Mouse (Mus musculus): ENCODE measurements around the gene Serpina3j.
"Not testable (repeated sequence)": the region's sequence is repeated elsewhere in the genome, so short reads cannot be mapped to it uniquely, and the experiment has no call there.

The Serpina3j gene

GRCm38 (mm10) chr12:104314253-104314652, at the start of gene Serpina3j:
Gene Serpina3j (plus strand): TSS chr12:104314553.
- no peak for DNase-seq (ENCODE audit: low spot score in 2 of 2)

DNA sequence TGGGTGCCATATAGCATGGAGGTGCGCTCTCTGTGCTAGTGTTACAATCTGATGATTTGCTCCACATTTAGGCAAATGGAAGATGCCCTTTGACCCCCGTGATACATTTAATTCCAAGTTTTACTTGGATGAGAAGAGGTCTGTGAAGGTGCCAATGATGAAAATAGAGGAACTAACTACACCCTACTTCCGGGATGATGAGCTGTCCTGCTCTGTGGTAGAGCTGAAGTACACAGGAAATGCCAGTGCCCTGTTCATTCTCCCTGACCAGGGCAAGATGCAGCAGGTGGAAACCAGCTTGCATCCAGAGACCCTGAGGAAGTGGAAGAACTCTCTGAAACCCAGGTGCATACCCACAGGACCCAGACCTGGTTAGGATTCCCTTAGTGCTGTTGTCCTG, 48.0 kb upstream of the Serpina3j start:
- no peak for DNase-seq (ENCODE audit: low spot score in 2 of 2)

GRCm38 (mm10) chr12:104278216-104279055, 35.9 kb upstream of the Serpina3j start:
- DNase-seq (ENCODE audit: low spot score in 2 of 2): no peak

DNA sequence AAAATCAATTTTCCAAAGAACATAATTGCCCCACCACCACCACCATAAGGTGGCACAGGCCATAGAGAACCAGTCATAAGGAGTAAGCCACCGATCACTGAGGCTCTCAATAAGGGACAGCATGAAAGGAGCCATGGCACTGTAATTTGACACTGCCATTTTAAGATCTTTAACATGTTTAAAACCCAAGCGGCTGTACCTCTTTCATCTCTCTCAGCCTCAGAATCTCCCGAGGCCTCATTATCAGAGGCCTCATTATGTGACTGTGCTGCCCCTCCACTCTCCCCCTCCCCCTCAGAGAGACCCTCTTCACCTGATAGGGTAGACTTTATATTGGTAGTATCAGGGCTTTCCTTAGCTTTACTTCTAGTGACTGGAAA, 35.3 kb upstream of the Serpina3j start:
- no peak for DNase-seq (ENCODE audit: low spot score in 2 of 2)

DNA sequence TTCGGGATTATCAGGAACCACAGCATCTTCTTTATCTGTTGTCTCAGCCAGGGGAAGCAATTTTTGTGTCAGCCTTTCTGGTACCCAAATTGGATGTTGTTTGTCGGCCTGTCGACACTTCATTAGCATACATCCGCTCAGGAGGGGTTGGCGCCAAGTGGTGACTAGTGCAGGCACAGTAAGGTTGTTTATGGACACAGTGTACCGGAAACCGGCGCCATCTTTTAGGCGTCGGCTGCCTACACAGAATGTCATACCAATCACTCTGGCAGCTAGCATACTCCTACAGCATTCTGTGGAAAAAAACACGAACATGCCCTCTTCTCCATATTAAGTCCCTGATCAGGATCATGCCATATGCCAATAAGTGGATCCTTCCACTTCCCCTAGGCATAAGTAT, 31.0 kb upstream of the Serpina3j start:
- DNase-seq (ENCODE audit: low spot score in 2 of 2): no peak

GRCm38 (mm10) chr12:104288336-104288735, 26.0 kb upstream of the Serpina3j start:
- DNase-seq (ENCODE audit: low spot score in 2 of 2): no peak

DNA sequence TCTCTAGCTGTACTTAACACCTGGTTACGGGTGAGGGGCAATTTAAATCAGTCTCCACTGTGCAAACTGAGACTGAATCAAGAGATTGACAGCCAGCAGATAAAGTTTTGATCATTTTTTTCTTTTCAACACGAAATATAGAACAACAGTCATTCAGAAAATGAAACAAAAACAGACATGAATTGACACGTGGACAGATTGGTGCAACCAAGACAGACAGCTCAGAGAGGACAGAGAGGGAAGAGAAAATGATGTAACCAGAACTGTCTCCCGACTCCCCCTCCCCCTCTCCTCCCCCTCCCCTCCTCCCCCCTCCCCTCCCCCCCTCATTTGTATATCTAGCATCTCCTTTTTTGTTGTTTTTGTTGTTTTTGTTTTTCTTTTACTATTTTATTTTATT, 24.5 kb upstream of the Serpina3j start:
- no peak for DNase-seq (ENCODE audit: low spot score in 2 of 2)

- DNase-seq (ENCODE audit: low spot score in 2 of 2): no peak
Observed at GRCm38 (mm10) chr12:104293963-104294362, 20.4 kb upstream of the Serpina3j start.

DNA sequence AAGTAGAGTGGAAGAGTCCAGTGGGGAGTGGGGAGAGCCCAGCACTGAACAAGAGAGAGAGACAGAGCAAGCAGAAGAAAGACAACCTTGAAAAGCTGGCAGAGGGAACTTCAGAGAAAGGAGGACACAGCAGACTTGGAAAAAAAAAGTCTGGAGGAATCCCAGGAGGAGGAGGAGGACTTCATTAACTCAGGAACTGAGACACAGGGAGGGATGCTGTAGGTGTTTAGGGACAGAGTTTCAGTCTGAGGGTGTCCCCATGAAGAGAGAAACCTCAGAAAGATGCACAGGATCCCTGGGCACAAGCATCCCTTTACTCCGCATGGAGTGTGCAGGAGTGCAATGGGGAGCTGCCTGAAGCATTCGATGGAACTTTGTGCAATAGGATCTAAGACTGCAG, 16.3 kb upstream of the Serpina3j start:
- no peak for DNase-seq (ENCODE audit: low spot score in 2 of 2)

- DNase-seq (ENCODE audit: low spot score in 2 of 2): no peak
Observed at GRCm38 (mm10) chr12:104305991-104306390, 8.4 kb upstream of the Serpina3j start.

GRCm38 (mm10) chr12:104322454-104322853, 8.1 kb downstream of the Serpina3j start:
- DNase-seq (ENCODE audit: low spot score in 2 of 2): no peak

DNA sequence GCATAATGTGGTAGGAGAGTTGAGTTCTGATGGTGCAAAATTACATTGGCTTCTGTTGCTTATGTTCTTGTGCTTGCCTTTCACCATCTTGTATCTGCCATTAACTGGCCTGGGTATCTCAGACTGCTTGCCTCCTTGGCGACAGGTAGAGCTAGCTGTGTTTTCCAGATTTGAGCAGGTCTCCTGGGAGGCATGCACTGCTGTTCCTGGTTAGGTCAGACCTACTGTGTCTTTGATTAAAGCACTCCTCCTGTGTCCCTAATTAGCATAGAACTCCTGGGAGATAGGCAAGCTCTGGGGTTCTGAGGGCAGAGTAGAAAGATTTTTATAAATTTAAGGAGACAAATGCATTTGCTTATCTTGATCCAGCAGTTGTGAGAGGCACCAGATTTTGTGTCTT, 17.3 kb downstream of the Serpina3j start:
- DNase-seq (ENCODE audit: low spot score in 2 of 2): no peak

DNA sequence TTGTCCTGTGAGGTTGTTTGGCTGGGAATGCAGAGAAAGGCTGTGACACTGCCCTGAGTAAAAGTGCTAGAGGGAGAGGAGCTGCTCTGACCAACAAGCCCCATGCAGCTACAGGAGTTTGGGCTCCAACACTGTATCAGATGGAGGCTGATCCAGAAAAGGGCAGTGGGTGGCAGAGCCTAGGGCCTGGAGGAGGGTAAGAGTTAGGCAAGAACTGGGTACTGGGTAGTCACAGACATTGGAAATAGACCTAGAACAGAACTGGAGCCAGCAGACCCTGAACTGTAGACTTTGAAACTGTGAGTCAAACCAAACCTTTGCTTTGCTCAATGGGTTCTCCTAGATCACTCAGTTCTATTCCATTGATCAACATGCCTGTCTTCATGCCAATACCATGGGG, 22.5 kb downstream of the Serpina3j start:
- DNase-seq (ENCODE audit: low spot score in 2 of 2): not testable (repeated sequence)

GRCm38 (mm10) chr12:104338226-104338625, 23.9 kb downstream of the Serpina3j start, which contains the start of the genes Serpina3k and Serpina3m:
Gene Serpina3k (plus strand): TSS chr12:104338486.
Gene Serpina3m (plus strand): TSS chr12:104338486.
- not testable (repeated sequence) for DNase-seq (ENCODE audit: low spot score in 2 of 2)

GRCm38 (mm10) chr12:104338705-104339104, 24.4 kb downstream of the Serpina3j start:
- no peak for DNase-seq (ENCODE audit: low spot score in 2 of 2)

- DNase-seq (ENCODE audit: low spot score in 2 of 2): not testable (repeated sequence)
Observed at GRCm38 (mm10) chr12:104342489-104342888, 28.1 kb downstream of the Serpina3j start.

DNA sequence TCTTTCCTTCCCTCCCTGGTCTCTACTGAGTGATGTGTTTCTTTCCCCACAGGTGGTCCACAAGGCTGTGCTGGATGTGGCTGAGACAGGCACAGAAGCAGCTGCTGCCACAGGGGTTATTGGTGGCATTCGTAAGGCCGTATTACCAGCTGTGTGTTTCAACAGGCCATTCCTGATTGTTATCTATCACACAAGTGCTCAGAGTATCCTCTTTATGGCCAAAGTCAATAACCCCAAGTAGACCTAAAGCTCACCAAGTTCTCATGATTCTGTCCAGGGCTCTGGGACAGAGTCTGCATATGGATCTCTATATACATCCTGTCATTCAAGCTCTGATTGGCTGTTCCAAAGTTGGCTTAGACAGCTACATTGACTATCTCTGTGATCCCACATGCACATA, 30.8 kb downstream of the Serpina3j start:
- no peak for DNase-seq (ENCODE audit: low spot score in 2 of 2)

DNA sequence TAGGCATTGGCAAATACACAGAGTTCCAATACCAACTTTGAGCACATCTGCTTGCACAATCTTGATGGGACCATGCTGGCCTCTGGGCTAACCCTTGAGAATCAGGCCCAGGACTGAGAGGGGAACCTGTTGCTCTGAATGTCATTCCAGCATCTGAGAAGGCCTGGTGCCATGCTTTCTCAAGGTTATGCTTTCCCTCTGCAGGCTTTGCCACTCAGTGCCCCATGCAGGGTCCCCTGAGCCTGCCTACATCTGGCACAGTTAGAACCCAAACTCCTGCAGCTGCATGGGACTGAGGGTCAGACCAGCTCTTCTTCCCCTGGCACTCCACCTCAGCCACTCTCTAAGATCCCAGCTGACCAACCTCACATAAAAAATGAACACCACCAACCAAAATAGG, 31.4 kb downstream of the Serpina3j start:
- DNase-seq (ENCODE audit: low spot score in 2 of 2): no peak

- DNase-seq (ENCODE audit: low spot score in 2 of 2): no peak
Observed at GRCm38 (mm10) chr12:104347091-104347490, 32.7 kb downstream of the Serpina3j start.

- DNase-seq (ENCODE audit: low spot score in 2 of 2): peak; percentile 43 to 73
Observed at GRCm38 (mm10) chr12:104351812-104352211, 37.5 kb downstream of the Serpina3j start.

GRCm38 (mm10) chr12:104356006-104356405, 41.7 kb downstream of the Serpina3j start:
- no peak for DNase-seq (ENCODE audit: low spot score in 2 of 2)

- DNase-seq (ENCODE audit: low spot score in 2 of 2): no peak
Observed at GRCm38 (mm10) chr12:104369986-104370385, 55.6 kb downstream of the Serpina3j start.

Measured in right cerebral cortex, postnatal 10 days (tissue).